In genomic region chr2:71291566-71291965, GRCm38 (mm10) we compare ENCODE assay signal across 23 mouse cellular contexts.
DNase-seq lines count a peak whose midpoint lies in the region; ATAC-seq lines count a peak whose summit lies in the region.
"Had no signal": no experiment of that assay in that cellular context is flagged by ENCODE, and none has a peak within 500 bp of the region (broad histone marks: within the 10 kb centered on the region; RNA-seq: fewer than 3 reads in every experiment).

No protein-coding gene starts in this region.

- H3K4me1 ChIP-seq in midbrain, embryonic 14.5 days (ENCODE audit: control insufficient read depth, insufficient read depth, low read length), result peaks cover 8% of the 10 kb centered on the region; the same call in 1 of the 2 replicates
- H3K4me1 ChIP-seq in midbrain, embryonic 16.5 days (ENCODE audit: control insufficient read depth, insufficient read depth, low read length), result peaks cover 22% of the 10 kb centered on the region
- H3K4me1 ChIP-seq: heart, embryonic 15.5 days had no signal

- H3K4me2 ChIP-seq in midbrain, embryonic 14.5 days (ENCODE audit: low read length), result no peak overlapping the region
- no peak overlapping the region for H3K4me2 ChIP-seq in midbrain, embryonic 16.5 days (ENCODE audit: low read length)
- H3K4me2 ChIP-seq: embryonic facial prominence, embryonic 12.5 days; forebrain, embryonic 12.5 days; heart, embryonic 11.5 days; heart, embryonic 15.5 days had no signal

- no peak overlapping the region for H3K4me3 ChIP-seq in midbrain, embryonic 14.5 days (replicated peaks; ENCODE audit: low read depth, low read length)
- H3K4me3 ChIP-seq in midbrain, embryonic 16.5 days (ENCODE audit: low read depth, low read length), result no peak overlapping the region
- H3K4me3 ChIP-seq: embryonic facial prominence, embryonic 12.5 days; forebrain, embryonic 12.5 days; heart, adult 2 months; heart, embryonic 15.5 days had no signal

- 34% methylated on average over 5 of the region's 5 CpGs for WGBS in midbrain, embryonic 14.5 days
- WGBS in midbrain, embryonic 16.5 days, result 37% methylated on average over 5 of the region's 5 CpGs

- H3K27me3 ChIP-seq in midbrain, embryonic 14.5 days (ENCODE audit: control insufficient read depth, insufficient read depth, low read length), result no peaks in the 10 kb centered on the region
- H3K27me3 ChIP-seq in midbrain, embryonic 16.5 days (ENCODE audit: control insufficient read depth, insufficient read depth, low read depth, low read length), result no peaks in the 10 kb centered on the region
- H3K27me3 ChIP-seq: embryonic facial prominence, embryonic 12.5 days; forebrain, embryonic 12.5 days; heart, embryonic 15.5 days had no signal

- H3K9ac ChIP-seq in midbrain, embryonic 14.5 days (replicated peaks; ENCODE audit: low read length), result no peak overlapping the region
- H3K9ac ChIP-seq in midbrain, embryonic 16.5 days (ENCODE audit: low read depth, low read length), result no peak overlapping the region
- H3K9ac ChIP-seq: embryonic facial prominence, embryonic 12.5 days; forebrain, embryonic 12.5 days; forebrain, postnatal 0 days; heart, embryonic 15.5 days had no signal

- H3K36me3 ChIP-seq in midbrain, embryonic 14.5 days (ENCODE audit: control insufficient read depth, insufficient read depth, low read length), result peaks cover 8% of the 10 kb centered on the region; the same call in 1 of the 2 replicates
- H3K36me3 ChIP-seq in midbrain, embryonic 16.5 days (ENCODE audit: control insufficient read depth, insufficient read depth, low read length), result no peaks in the 10 kb centered on the region; the same call in 1 of the 2 replicates
- H3K36me3 ChIP-seq: embryonic facial prominence, embryonic 12.5 days had no signal

- ATAC-seq in midbrain, embryonic 14.5 days (ENCODE audit: low FRiP score, low TSS enrichment), result no peak
- ATAC-seq in midbrain, embryonic 16.5 days, result no peak
- ATAC-seq: CD4-positive, CD25-positive, alpha-beta regulatory T cell, adult 4 months; forebrain, postnatal 0 days; hindbrain, postnatal 0 days had no signal

- DNase-seq in embryo, embryonic 10.5 days (ENCODE audit: low spot score), result peak; percentile 53
- no peak for DNase-seq in embryo, embryonic 11 days
- peak; percentile 21 for DNase-seq in kidney, adult 11 months
- DNase-seq in kidney, postnatal 10 days, result no peak
- peak; percentile 33 for DNase-seq in midbrain, embryonic 14.5 days
- DNase-seq in mesoderm, embryonic 11.5 days (ENCODE audit: low read depth, low spot score), result peak; percentile 22
- no peak for DNase-seq in frontal cortex, postnatal 10 days (ENCODE audit: low spot score in 2 of 2)
- DNase-seq: adrenal gland, postnatal 10 days; B cell, adult 2 months; cerebellum, adult 11 months; cerebellum, adult 8-10 months; cerebellum, postnatal 14 days; forebrain, postnatal 0 days; heart, adult 2 months; heart, postnatal 14 days had no signal

- H3K27ac ChIP-seq in midbrain, embryonic 14.5 days (replicated peaks; ENCODE audit: low read depth, low read length), result no peak overlapping the region
- no peak overlapping the region for H3K27ac ChIP-seq in midbrain, embryonic 16.5 days (ENCODE audit: low read length)
- H3K27ac ChIP-seq: embryonic facial prominence, embryonic 12.5 days; forebrain, embryonic 12.5 days; heart, adult 2 months; heart, embryonic 15.5 days; hindbrain, postnatal 0 days had no signal

- H3K9me3 ChIP-seq in midbrain, embryonic 14.5 days (ENCODE audit: control insufficient read depth, low read length), result no peaks in the 10 kb centered on the region
- no peaks in the 10 kb centered on the region for H3K9me3 ChIP-seq in midbrain, embryonic 16.5 days (replicated peaks; ENCODE audit: control insufficient read depth, low read length, poor library complexity, severe bottlenecking)
- H3K9me3 ChIP-seq: embryonic facial prominence, embryonic 12.5 days; forebrain, embryonic 12.5 days; G1E; heart, embryonic 15.5 days had no signal

Comparison
In these comparisons a context has a peak if more than half of its experiments do, and no peak if none do; other contexts are left out.
1. DNase-seq: peak in embryo, embryonic 10.5 days (single experiment), kidney, adult 11 months (single experiment), midbrain, embryonic 14.5 days (single experiment) and mesoderm, embryonic 11.5 days (single experiment); none in embryo, embryonic 11 days (single experiment), kidney, postnatal 10 days (single experiment) and frontal cortex, postnatal 10 days (0 of 2).